Mouse (Mus musculus) heart, postnatal 0 days (tissue): ENCODE results near the gene Irf9. TPM values are rescaled to one million over a fixed set of nuclear protein-coding genes. Genes with fewer than 3 reads are reported as not detected.

Source experiments
- ATAC-seq: fragments of 200-750 bp; cut with Nextera tagmentation; 2 replicates; pipeline ENCODE4 v1.8.0; 2017; ENCODE audit warnings: low read depth, moderate number of reproducible peaks, moderate library complexity; ENCODE audit not compliant: insufficient read depth
- DNase-seq: peaks from one replicate; pipeline ENCODE4 v3.0.0-alpha.2; 2016; ENCODE audit warnings: low spot score
- H3K27ac ChIP-seq: fragments of 300-500 bp; sonication (generic); 2 replicates; pipeline ENCODE4 v1.5.1; 2014; ENCODE audit warnings: low read depth, mild to moderate bottlenecking
- H3K27me3 ChIP-seq: fragments of 300-500 bp; sonication (generic); 2 replicates; pipeline ENCODE4 v1.6.1; 2014; ENCODE audit warnings: low read length, mixed read lengths; ENCODE audit not compliant: control insufficient read depth, insufficient read depth
- H3K36me3 ChIP-seq: fragments of 300-500 bp; sonication (generic); replicated peaks from 2 replicates; pipeline ENCODE4 v1.6.1; 2014; ENCODE audit warnings: low read length, mixed read lengths; ENCODE audit not compliant: control insufficient read depth, insufficient read depth
- H3K4me1 ChIP-seq: fragments of 300-500 bp; sonication (generic); 2 replicates; pipeline ENCODE4 v1.6.1; 2014; ENCODE audit warnings: antibody characterized with exemption; ENCODE audit not compliant: control insufficient read depth, insufficient read depth
- H3K4me2 ChIP-seq: fragments of 300-500 bp; sonication (generic); 2 replicates; pipeline ENCODE4 v1.6.1; 2014; ENCODE audit warnings: low read depth, mild to moderate bottlenecking, low read length, moderate library complexity
- H3K4me3 ChIP-seq: fragments of 300-500 bp; sonication (generic); 2 replicates; pipeline ENCODE4 v1.5.1; 2014; ENCODE audit warnings: low read depth, low read length
- H3K9ac ChIP-seq: fragments of 300-500 bp; sonication (generic); replicated peaks from 2 replicates; pipeline ENCODE4 v1.6.1; 2014; ENCODE audit warnings: low read depth, low read length, mixed read lengths
- H3K9me3 ChIP-seq: fragments of 300-500 bp; sonication (generic); replicated peaks from 2 replicates; pipeline ENCODE4 v1.6.1; 2016; ENCODE audit warnings: low read length; ENCODE audit not compliant: control insufficient read depth
- CTCF ChIP-seq: IDR thresholded peaks from 2 replicates; pipeline ENCODE4 v1.5.1; 2016; ENCODE audit warnings: antibody characterized with exemption, control low read depth, low read depth
- EP300 ChIP-seq: IDR thresholded peaks from 2 replicates; pipeline ENCODE4 v1.6.1; 2016; ENCODE audit warnings: antibody characterized with exemption, low read depth
- WGBS: fragments of 180-500 bp; shearing (Covaris S2); extraction: QIAGEN DNeasy Blood & Tissue Kit; methylation state at CpG from one replicate; pipeline ENCODE4 v1.1.7; 2014; 5-methylcytosine and 5-hydroxymethylcytosine counted together
- polyA plus RNA-seq: library from polyadenylated mRNA; unstranded; fragments of >200 nt; fragmentation: Nextera tagmentation; extraction: Ambion mirVana; gene quantifications from 2 replicates; pipeline ENCODE4 v1.2.1, GENCODE M21; 2015
- total RNA-seq: library from RNA; depleted of rRNA; stranded (reverse); fragments of >200 nt; gene quantifications from 2 replicates; pipeline ENCODE4 v1.2.3, GENCODE M21; 2014; ENCODE audit warnings: low replicate concordance

Gene Irf9
- total and polyA plus RNA-seq, 2 experiments from 2014 or later: 14.2 to 44.7 TPM

GRCm38 (mm10) chr14:55596036-55596690, 7.2 kb upstream of the Irf9 start:
- DNase-seq (no peak), ATAC-seq (no peak)
- Histone ChIP-seq H3K9me3 (no peaks in the 10 kb centered on the region), H3K4me3 (no peak overlapping the region), H3K4me2 (no peak overlapping the region), H3K27me3 (no peaks in the 10 kb centered on the region), H3K27ac (no peak overlapping the region), H3K36me3 (peaks cover 76% of the 10 kb centered on the region), H3K9ac (no peak overlapping the region), H3K4me1 (peaks cover 12% of the 10 kb centered on the region)
- 69% methylated on average over 13 of the region's 13 CpGs for WGBS
- TF ChIP-seq CTCF: no peak
- TF ChIP-seq EP300: no peak

- Histone ChIP-seq H3K27me3 (no peaks in the 10 kb centered on the region), H3K36me3 (peaks cover 94% of the 10 kb centered on the region), H3K4me2 (no peak overlapping the region), H3K4me1 (no peaks in the 10 kb centered on the region), H3K4me3 (no peak overlapping the region), H3K27ac (no peak overlapping the region), H3K9ac (no peak overlapping the region), H3K9me3 (no peaks in the 10 kb centered on the region)
- WGBS: 91% methylated on average over 21 of the region's 21 CpGs
- DNase-seq (no peak), ATAC-seq (no peak)
- TF ChIP-seq CTCF (no peak), EP300 (no peak)
Observed at GRCm38 (mm10) chr14:55598521-55599390, 4.6 kb upstream of the Irf9 start.

- Histone ChIP-seq H3K4me3 (peak overlapping the region; percentile 58), H3K36me3 (peaks cover 80% of the 10 kb centered on the region), H3K27ac (peak overlapping the region; percentile 92), H3K4me1 (peaks cover 3% of the 10 kb centered on the region; the same call in 1 of the 2 replicates), H3K9ac (peak overlapping the region; percentile 66), H3K27me3 (no peaks in the 10 kb centered on the region), H3K4me2 (peak overlapping the region; percentile 70), H3K9me3 (no peaks in the 10 kb centered on the region)
- TF ChIP-seq EP300 (no peak; the same call in 1 of the 2 replicates), CTCF (peak; percentile 96)
- peak; percentile 95 for DNase-seq
- 14% methylated on average over 19 of the region's 19 CpGs for WGBS
- peak; percentile 92 for ATAC-seq
Observed at GRCm38 (mm10) chr14:55603633-55604576, 534 bp downstream of the Irf9 start.

GRCm38 (mm10) chr14:55604823-55605222, 1.5 kb downstream of the Irf9 start:
- H3K27me3 ChIP-seq: no peaks in the 10 kb centered on the region
- 91% methylated on average over 11 of the region's 11 CpGs for WGBS
- peaks cover 3% of the 10 kb centered on the region; the same call in 1 of the 2 replicates for H3K4me1 ChIP-seq
- H3K9ac ChIP-seq: peak overlapping the region; percentile 66
- DNase-seq: no peak
- H3K36me3 ChIP-seq: peaks cover 80% of the 10 kb centered on the region
- peak overlapping the region; percentile 58 for H3K4me3 ChIP-seq
- peak overlapping the region; percentile 92 for H3K27ac ChIP-seq
- no peak for ATAC-seq
- no peak for TF ChIP-seq CTCF
- no peak for TF ChIP-seq EP300
- no peaks in the 10 kb centered on the region for H3K9me3 ChIP-seq
- peak overlapping the region; percentile 70 for H3K4me2 ChIP-seq
